Mouse (Mus musculus) spleen, postnatal 10 days (tissue): ENCODE measurements at regions not wholly inside any gene's neighbourhood (a gene's known extent, or its start where the extent isn't known, plus 50 kb on each side); places are given as distances from the start of the nearest gene placed in this dataset.
A peak's percentile ranks its signal among the peaks of the same experiment; 100 is the strongest.

Experiments used
- DNase-seq, 2 experiments: peaks; one replicate each; pipeline ENCODE4 v3.0.0; 2021 to 2022; ENCODE audit warnings: low spot score in 2 of 2

GRCm38 (mm10) chr6:143372487-143372886, 205.5 kb downstream of the Etnk1 start:
- no peak for DNase-seq

- peak; percentile 29 to 57 for DNase-seq
These were observed 206.8 kb downstream of the Etnk1 start for GRCm38 (mm10) chr6:143373686-143374273.

DNA sequence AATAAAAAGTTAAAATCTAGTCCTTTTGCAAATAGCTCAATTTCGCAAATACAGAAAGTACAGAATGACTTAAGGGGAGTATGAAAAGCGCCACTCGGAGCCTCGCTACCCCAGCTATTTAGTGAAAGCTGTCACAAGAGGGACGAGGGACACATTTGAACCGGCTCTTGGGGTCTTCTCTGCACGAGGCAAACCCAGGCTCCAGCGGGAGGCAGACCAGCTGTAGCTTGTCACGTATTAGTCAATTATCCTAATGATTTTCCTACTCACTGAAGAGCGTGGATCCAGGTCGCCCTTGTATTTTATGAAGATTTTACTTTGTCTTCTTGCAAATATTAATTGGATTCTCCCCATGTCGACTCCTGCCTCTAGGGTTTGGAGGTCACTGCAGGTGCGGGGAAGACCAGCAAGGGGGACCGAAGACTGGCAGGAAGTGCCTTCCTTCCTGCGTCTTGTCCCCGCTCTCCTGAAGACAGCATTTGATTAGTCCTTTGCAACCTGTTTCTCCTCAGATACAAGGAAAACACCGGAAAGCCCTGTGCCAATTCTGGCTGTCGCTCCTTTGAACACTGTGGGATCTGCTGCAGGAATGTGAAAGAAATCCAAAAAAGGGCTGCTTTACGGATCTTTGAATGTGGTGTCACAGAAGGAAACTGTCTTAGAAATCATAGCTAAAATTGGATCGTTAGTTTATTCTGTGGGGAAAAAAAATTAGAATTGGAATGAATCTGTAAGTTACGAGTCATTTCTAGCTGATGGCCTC, 209.1 kb downstream of the Etnk1 start:
- DNase-seq = no peak

DNA sequence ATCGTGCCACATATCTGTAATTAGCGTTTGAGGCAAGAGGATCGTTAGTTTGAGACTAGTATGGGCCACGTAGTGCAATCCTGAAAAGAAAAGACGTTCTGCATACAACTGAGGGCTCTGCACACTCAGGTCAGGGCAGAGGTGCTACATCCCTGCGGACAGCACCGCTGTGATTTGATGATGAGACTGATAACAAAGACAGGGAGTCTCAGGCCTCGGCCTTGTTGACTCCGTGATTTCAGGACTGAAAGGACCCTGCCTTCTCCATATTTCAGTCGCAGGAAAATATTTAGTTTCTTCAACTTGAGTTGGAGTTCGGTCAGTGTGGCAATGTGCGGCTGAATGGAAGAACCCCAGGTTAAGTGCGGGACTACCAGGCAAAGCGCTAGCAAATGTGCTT, 210.1 kb downstream of the Etnk1 start:
- no peak for DNase-seq

DNA sequence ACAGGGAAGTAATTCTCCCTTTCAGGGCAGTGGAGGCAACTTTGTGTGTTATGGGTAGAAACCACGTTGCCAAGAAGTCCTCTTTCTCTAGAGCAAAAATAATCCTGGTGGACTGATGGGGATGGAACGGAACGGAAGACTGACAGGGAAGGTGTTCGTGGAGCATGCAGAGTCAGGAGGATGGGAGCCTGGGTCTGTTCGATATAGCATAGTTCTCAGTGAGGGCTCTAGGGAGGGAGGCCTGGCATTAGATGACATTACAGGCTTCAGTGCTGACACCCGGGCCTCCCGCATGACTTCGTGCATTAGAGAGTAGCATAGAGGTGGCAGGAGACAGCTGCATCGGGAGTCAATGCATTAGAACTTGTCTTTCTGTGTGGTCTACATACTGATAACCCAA, 211.1 kb downstream of the Etnk1 start:
- DNase-seq = no peak

- DNase-seq = no peak
These were observed 213.5 kb downstream of the Etnk1 start for GRCm38 (mm10) chr6:143380490-143380889.

GRCm38 (mm10) chr6:143386597-143387450, 219.8 kb downstream of the Etnk1 start:
- DNase-seq = no peak

DNA sequence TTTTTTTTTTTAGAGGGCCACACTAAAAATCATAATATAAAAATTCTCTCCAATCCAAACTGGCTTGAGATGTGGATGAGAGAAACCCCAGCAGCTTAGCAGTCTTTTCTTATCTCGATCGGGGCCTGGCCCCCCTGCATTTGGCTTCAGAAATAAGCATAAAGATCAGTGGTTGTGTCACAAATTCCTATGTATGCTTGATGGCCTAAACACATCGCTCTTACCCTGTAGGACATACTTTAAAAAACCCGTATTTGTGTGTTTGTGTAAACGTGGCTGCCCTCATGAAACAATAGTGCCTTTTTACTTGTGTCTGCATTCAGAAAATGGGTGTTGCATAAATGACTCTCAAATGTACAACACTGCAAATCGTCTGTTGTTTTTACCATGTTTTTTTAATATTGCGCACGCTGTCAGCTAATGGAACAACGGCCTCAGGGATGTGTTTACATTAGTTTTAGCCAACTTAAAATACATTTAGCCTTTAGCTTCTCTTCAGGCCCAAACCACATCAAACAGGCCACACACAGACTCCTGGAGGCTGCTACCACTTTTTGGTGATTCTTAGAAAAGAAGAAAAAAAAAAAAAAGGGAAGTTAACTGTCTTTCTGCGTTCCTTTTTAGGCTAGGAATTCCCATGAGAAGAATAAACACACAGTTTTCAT, 226.7 kb downstream of the Etnk1 start:
- DNase-seq = no peak

- no peak for DNase-seq
These were observed 227.4 kb downstream of the Etnk1 start for GRCm38 (mm10) chr6:143394377-143394776.

DNA sequence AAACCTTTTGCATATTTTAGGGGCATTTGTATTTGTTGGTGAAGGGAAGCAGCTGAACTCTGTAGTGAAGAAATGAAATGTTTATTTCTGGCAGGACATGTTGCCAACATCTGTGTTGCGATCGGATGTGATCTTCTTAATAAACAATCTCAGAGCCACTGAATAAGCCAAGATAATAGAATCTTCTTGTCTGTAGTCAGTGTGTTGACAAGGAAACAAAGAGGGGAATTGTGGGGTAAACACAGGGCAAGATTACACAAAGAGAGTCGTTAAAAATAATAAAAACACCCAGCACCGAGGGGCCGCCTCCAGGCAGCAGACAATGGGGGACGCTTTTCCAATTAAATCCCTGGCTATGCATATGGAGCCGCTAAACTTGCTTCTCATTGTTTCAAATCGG, 234.4 kb downstream of the Etnk1 start:
- no peak for DNase-seq

- DNase-seq = no peak
These were observed 234.9 kb downstream of the Etnk1 start for GRCm38 (mm10) chr6:143401921-143402320.

- DNase-seq = no peak
These were observed 235.7 kb downstream of the Etnk1 start for GRCm38 (mm10) chr6:143402766-143403165.

DNA sequence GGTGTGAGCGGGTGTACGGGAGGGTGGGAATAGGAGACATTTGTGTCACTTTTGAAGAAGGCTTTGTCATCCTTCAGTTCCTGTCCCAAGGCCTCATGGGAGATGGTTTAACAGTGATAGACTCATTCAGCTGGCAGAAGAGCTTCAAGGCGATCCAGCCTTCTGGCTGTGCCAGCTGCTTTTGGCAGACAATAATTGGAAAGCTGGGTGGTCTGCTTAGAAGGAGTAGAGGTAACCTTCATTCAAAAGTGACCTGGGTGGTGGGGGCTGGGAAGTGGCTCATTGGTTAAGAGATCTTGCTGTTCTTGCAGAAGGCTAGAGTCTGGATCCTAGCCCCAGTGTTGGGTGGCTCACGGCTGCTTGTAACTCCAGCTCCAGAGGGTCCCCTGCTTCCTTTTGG, 237.5 kb downstream of the Etnk1 start:
- no peak for DNase-seq

GRCm38 (mm10) chr6:143412056-143412455, 245.0 kb downstream of the Etnk1 start:
- no peak for DNase-seq

GRCm38 (mm10) chr6:143412721-143413120, 245.7 kb downstream of the Etnk1 start:
- DNase-seq = no peak

DNA sequence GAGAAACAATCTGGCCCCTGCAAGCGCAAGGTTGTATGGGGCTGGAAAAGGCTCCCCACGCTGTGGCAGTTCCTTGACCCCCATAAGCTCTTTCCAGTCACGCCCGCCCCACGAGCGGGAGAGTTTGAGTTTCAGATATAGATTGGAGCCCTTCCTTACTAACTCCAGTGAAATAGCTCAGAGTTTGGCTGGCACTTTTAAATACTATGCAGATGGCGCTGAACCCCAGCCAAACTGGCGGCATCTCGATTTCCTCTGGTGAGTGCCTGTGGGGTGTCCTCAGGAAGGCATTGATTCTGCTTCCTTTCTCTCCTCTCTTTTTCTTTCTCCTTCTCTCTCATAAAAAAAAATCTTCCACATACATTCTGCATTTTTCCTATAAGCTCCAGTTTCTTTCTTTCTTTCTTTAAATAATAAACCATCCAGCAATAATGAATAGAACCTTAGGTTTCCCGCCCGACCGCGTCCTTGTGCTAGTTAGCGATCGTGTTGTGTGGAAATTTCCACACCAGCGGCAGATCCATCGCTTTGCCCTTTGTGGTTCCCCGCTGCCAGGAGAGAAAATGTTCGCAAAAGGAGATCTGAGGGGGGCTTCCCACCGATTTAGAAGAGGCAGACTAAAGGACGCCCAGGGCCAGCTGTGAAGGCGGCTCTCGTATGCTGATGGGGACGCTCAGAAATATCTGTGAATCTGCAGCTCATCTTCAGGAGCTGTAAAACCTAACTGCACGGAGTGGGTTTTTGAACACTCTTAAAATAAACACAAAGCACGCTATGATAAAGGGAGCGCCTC, 247.8 kb downstream of the Etnk1 start:
- no peak for DNase-seq

GRCm38 (mm10) chr6:143415383-143415778, 248.4 kb downstream of the Etnk1 start:
- DNase-seq = no peak

GRCm38 (mm10) chr6:143419872-143420271, 252.9 kb downstream of the Etnk1 start:
- no peak for DNase-seq

- no peak for DNase-seq
These were observed 256.0 kb downstream of the Etnk1 start for GRCm38 (mm10) chr6:143423026-143423425.

GRCm38 (mm10) chr6:143425182-143425829, 258.3 kb downstream of the Etnk1 start:
- DNase-seq = no peak
